Mouse (Mus musculus): ENCODE measurements around the gene Umodl1. TPM values are rescaled to one million over a fixed set of nuclear protein-coding genes. Genes with fewer than 3 reads are reported as not detected.

The Umodl1 gene
- 0.09 TPM in 1 of 2 replicates, not detected in the other for polyA plus RNA-seq (2016; fragmentation: Nextera tagmentation; extraction: Ambion mirVana)

DNA sequence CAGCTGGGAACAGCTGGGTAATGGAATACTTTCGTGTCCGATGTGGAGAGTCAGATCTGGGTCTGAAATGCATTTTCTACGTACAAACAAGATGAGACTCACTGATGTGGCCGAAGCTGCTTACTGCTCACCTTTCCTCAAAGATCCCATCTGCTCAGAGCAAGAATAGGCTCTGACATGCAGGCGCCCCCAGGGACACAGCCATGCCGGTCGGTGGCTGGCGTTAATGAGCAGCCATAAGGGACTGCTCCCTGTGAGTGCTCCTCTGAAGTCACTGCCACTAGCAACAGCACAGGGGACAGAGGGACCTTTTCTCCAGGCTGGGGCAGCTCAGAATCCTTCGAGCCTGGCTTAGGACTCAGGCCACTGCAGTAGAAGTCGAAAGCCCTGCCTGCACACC is at the start of gene Umodl1:
TSS of gene Umodl1 (plus strand) at position 301 of the 400 bp plus-strand sequence.
- peaks cover 7% of the 10 kb centered on the region; the same call in 1 of the 2 replicates for H3K4me1 ChIP-seq
- H3K36me3 ChIP-seq (replicated peaks): no peaks in the 10 kb centered on the region
- no peak within 1 kb of the TSS for H3K27ac ChIP-seq
- no peak within 1 kb of the TSS for H3K4me2 ChIP-seq
- no peaks in the 10 kb centered on the region for H3K9me3 ChIP-seq
- H3K9ac ChIP-seq: no peak within 1 kb of the TSS
- no peaks in the 10 kb centered on the region for H3K27me3 ChIP-seq
- 64% methylated on average over 10 of the region's 10 CpGs for WGBS
- no peak within 1 kb of the TSS for H3K4me3 ChIP-seq (replicated peaks)
- no peak for ATAC-seq (ENCODE audit: low FRiP score)

- no peak overlapping the region for H3K4me2 ChIP-seq
- H3K9ac ChIP-seq: no peak overlapping the region
- no peak overlapping the region for H3K27ac ChIP-seq
- no peaks in the 10 kb centered on the region for H3K4me1 ChIP-seq
- no peaks in the 10 kb centered on the region for H3K36me3 ChIP-seq (replicated peaks)
- peaks cover 22% of the 10 kb centered on the region for H3K27me3 ChIP-seq
- no peak overlapping the region for H3K4me3 ChIP-seq (replicated peaks)
- H3K9me3 ChIP-seq: no peaks in the 10 kb centered on the region
- no peak for ATAC-seq (ENCODE audit: low FRiP score)
- 68% methylated on average over 4 of the region's 4 CpGs for WGBS
Observed at GRCm38 (mm10) chr17:30907577-30907976, 46.9 kb upstream of the Umodl1 start.

DNA sequence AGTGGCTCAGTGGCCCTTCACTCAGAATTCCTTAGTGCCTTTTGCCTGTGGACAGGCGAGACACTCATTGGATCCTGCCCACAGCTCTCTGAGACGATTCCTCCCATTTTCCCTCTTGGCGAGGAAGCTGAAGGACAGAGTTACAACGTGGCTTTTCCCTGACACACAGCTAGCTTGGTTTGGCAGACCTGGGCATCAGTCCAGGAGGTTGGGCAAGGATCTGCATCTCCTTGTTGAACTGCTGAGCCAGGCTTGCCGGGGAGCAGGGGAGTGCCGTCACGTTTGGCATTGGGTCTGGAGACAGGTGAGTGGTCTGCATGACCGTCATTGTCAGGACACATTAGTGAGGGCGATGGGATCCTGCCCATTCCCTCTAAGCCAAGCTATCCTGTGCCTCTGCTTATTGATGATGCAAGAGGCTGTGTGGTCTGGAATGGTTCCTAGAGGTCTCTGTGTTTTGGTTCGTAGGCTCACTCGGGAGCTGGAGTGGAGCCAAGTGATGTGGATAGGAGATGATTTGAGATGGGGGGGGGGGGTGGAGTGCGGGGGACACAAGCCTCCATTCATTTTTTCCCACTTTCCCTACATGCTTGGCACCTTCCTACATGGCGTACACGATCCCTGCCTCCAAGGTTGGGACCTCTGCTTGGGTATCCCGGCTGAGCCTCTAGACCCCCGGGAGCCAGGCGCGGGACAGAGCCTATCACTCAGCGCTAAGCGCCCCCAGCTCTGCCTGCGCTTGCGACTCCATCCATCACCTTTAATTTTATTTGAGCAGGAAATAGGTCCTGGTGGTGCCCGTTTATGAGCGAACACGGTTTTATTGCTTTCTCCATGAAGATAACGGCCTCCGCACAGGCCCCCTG is 43.3 kb upstream of the Umodl1 start:
- Histone ChIP-seq H3K9me3 (no peaks in the 10 kb centered on the region), H3K4me2 (no peak overlapping the region), H3K4me3 (replicated peaks) (no peak overlapping the region), H3K36me3 (replicated peaks) (no peaks in the 10 kb centered on the region), H3K9ac (no peak overlapping the region), H3K4me1 (no peaks in the 10 kb centered on the region), H3K27me3 (no peaks in the 10 kb centered on the region), H3K27ac (no peak overlapping the region)
- ATAC-seq (ENCODE audit: low FRiP score): no peak
- 86% methylated on average over 27 of the region's 27 CpGs for WGBS

DNA sequence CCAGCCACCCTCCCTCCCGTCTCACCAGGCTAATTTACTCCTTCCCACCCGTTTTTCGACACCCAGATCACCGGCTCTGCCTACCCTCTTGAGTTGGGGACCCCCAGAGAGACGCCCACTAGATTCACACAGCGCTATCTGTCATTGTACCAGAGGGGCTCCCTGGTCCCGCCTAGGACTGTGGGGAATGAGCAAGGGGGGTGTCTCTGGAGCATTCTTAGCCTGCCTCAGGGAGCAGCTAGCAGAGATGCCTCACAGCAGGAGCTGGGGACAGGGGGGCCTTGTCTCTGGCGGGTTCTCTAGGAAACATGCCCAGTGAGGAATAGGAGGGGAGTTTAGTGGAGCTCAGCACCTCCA is 42.7 kb upstream of the Umodl1 start:
- H3K27ac ChIP-seq: no peak overlapping the region
- H3K9ac ChIP-seq: no peak overlapping the region
- WGBS: 58% methylated on average over 8 of the region's 8 CpGs

DNA sequence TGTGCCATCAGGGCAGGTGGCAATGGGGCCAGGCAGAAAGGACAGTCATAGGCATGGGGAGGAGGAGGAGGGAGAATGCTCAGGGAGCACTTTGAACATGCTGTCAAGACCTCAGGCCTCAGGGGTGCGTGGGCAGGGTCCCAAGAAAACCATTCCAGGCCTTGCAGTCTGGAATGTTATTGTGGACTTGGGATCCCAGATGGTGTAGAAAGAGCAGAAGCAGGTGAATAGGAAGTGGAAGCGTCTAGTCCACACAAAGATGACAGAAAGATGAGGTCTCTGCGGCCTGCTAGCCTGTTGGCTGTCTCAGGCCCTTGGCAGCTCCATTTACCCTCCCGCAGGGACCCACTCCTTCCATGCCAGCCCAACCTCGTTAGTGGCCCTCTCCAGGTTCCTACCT is 41.9 kb upstream of the Umodl1 start:
- 74% methylated on average over 5 of the region's 5 CpGs for WGBS
- no peak for ATAC-seq (ENCODE audit: low FRiP score)
- no peaks in the 10 kb centered on the region for H3K36me3 ChIP-seq (replicated peaks)

More for the DNA sequence above, 42.7 kb upstream of the Umodl1 start:
- Histone ChIP-seq H3K4me3 (replicated peaks) (no peak overlapping the region), H3K4me1 (no peaks in the 10 kb centered on the region), H3K4me2 (no peak overlapping the region), H3K36me3 (replicated peaks) (no peaks in the 10 kb centered on the region), H3K9me3 (no peaks in the 10 kb centered on the region), H3K27me3 (no peaks in the 10 kb centered on the region)
- ATAC-seq (ENCODE audit: low FRiP score): no peak

GRCm38 (mm10) chr17:30914264-30914663 is 40.2 kb upstream of the Umodl1 start:
- Histone ChIP-seq H3K4me2 (no peak overlapping the region), H3K9me3 (no peaks in the 10 kb centered on the region), H3K9ac (no peak overlapping the region), H3K27ac (no peak overlapping the region), H3K27me3 (no peaks in the 10 kb centered on the region), H3K36me3 (replicated peaks) (no peaks in the 10 kb centered on the region), H3K4me1 (no peaks in the 10 kb centered on the region), H3K4me3 (replicated peaks) (no peak overlapping the region)
- no peak for ATAC-seq (ENCODE audit: low FRiP score)

More for the DNA sequence above, 41.9 kb upstream of the Umodl1 start:
- Histone ChIP-seq H3K9me3 (no peaks in the 10 kb centered on the region), H3K9ac (no peak overlapping the region), H3K27ac (no peak overlapping the region), H3K4me1 (no peaks in the 10 kb centered on the region), H3K27me3 (no peaks in the 10 kb centered on the region), H3K4me2 (no peak overlapping the region), H3K4me3 (replicated peaks) (no peak overlapping the region)

DNA sequence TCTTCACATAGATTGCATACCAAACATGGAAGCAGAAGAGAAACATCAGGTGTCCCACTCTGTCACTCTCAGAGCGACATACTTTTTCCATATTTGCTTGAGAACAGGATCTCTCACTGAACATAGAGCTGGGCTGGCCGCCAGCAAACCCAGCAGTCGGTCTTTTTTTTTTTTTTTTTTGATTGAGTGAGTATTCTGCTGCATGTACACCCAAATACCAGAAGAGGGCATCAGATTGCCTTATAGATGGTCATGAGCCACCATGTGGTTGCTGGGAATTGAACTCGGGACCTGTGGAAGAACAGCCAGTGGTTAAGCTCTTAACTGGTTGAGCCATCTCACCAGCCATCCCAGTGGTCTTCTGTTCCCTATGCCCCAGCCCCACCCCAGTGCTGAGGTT is 30.9 kb upstream of the Umodl1 start:
- no peaks in the 10 kb centered on the region for H3K9me3 ChIP-seq
- ATAC-seq (ENCODE audit: low FRiP score): no peak
- H3K4me2 ChIP-seq: no peak overlapping the region
- no peaks in the 10 kb centered on the region for H3K36me3 ChIP-seq (replicated peaks)
- H3K27ac ChIP-seq: no peak overlapping the region
- no peaks in the 10 kb centered on the region for H3K27me3 ChIP-seq
- 80% methylated on average over 4 of the region's 4 CpGs for WGBS
- H3K9ac ChIP-seq: no peak overlapping the region
- no peak overlapping the region for H3K4me3 ChIP-seq (replicated peaks)
- H3K4me1 ChIP-seq: no peaks in the 10 kb centered on the region

DNA sequence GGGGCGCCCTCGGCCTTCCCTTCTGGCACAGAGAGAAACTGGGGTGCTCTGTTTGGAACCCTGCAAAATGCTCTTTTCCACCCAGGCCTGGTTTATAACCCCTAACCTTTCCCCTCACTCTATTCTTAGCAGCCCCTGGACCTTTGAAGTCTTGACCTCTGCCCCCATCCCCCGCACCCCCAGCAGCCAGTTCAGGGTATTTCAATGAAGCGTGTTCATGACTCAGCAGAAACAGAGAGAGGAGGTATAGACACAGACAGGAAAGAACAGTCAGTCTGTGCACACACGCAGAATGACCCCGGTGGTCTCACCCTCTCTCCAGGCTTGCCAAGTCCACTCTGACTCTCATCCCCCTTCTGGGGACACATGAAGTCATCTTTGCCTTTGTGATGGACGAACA is 23.6 kb upstream of the Umodl1 start:
- Histone ChIP-seq H3K36me3 (replicated peaks) (no peaks in the 10 kb centered on the region), H3K27ac (no peak overlapping the region), H3K4me1 (no peaks in the 10 kb centered on the region), H3K9me3 (no peaks in the 10 kb centered on the region), H3K27me3 (peaks cover 4% of the 10 kb centered on the region; the same call in 1 of the 2 replicates), H3K4me2 (no peak overlapping the region), H3K9ac (no peak overlapping the region), H3K4me3 (replicated peaks) (no peak overlapping the region)
- ATAC-seq (ENCODE audit: low FRiP score): no peak
- 81% methylated on average over 7 of the region's 7 CpGs for WGBS

DNA sequence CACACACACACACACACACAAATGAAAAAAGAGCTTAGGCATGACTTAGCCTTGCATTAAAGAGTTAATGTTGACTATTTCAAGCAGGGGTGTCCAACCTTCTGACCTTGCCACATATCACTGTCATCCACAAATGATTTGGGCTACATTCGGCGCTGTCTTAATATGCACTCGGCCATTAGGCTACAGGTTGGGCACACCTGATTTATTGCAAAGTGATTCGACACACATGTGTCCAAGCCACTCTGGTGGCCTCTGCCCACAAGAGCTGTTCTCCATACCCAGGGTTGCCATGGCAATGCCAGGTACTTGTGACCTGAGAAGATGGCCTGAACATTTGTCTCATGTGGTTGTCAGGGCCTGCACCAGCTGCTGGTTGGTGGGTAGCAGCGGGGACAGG is 21.6 kb upstream of the Umodl1 start:
- ATAC-seq (ENCODE audit: low FRiP score): no peak
- Histone ChIP-seq H3K27ac (no peak overlapping the region), H3K4me2 (no peak overlapping the region), H3K9me3 (no peaks in the 10 kb centered on the region), H3K27me3 (peaks cover 4% of the 10 kb centered on the region; the same call in 1 of the 2 replicates), H3K4me1 (no peaks in the 10 kb centered on the region), H3K9ac (no peak overlapping the region), H3K36me3 (replicated peaks) (no peaks in the 10 kb centered on the region), H3K4me3 (replicated peaks) (no peak overlapping the region)
- 91% methylated on average over 5 of the region's 5 CpGs for WGBS

- ATAC-seq (ENCODE audit: low FRiP score): no peak
- Histone ChIP-seq H3K4me3 (replicated peaks) (no peak overlapping the region), H3K9me3 (no peaks in the 10 kb centered on the region), H3K27me3 (peaks cover 4% of the 10 kb centered on the region; the same call in 1 of the 2 replicates), H3K9ac (no peak overlapping the region), H3K36me3 (replicated peaks) (no peaks in the 10 kb centered on the region), H3K27ac (no peak overlapping the region), H3K4me2 (no peak overlapping the region), H3K4me1 (no peaks in the 10 kb centered on the region)
- 43% methylated on average over 5 of the region's 5 CpGs for WGBS
Observed at GRCm38 (mm10) chr17:30935301-30935700, 19.1 kb upstream of the Umodl1 start.

- WGBS: 59% methylated on average over 9 of the region's 9 CpGs
Observed at GRCm38 (mm10) chr17:30938554-30938953, 15.9 kb upstream of the Umodl1 start.

DNA sequence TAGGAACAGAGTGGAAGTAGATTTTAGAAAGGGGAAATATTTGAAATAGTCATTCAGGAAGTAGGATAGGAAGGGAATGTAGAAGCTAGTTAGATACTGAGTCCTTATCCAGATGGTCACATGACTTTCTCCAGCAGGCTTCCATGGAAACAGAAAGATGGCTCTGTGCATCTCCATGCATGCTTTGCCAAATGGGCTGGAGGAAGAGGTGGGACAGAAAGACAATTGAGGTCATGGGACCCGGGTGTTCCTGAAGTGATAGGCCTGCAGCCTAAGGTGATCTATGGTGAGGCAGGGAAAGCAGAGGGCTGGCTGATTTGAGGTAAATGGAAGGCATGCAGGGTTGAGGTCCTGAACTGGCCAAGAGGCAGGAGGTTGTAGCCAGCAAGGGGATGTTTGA is 6.1 kb upstream of the Umodl1 start:
- Histone ChIP-seq H3K9me3 (no peaks in the 10 kb centered on the region), H3K9ac (no peak overlapping the region), H3K27me3 (no peaks in the 10 kb centered on the region), H3K4me2 (no peak overlapping the region), H3K27ac (no peak overlapping the region), H3K4me1 (0 out of 2 replicates have a peak, but pooled peaks cover 2% of the 10 kb centered on the region), H3K36me3 (replicated peaks) (no peaks in the 10 kb centered on the region), H3K4me3 (replicated peaks) (no peak overlapping the region)
- 82% methylated on average over 1 of the region's 1 CpGs for WGBS
- ATAC-seq (ENCODE audit: low FRiP score): no peak

More at GRCm38 (mm10) chr17:30938554-30938953, 15.9 kb upstream of the Umodl1 start:
- Histone ChIP-seq H3K4me3 (replicated peaks) (no peak overlapping the region), H3K27ac (no peak overlapping the region), H3K9me3 (no peaks in the 10 kb centered on the region), H3K4me1 (no peaks in the 10 kb centered on the region), H3K27me3 (peaks cover 4% of the 10 kb centered on the region; the same call in 1 of the 2 replicates), H3K9ac (no peak overlapping the region), H3K36me3 (replicated peaks) (no peaks in the 10 kb centered on the region), H3K4me2 (no peak overlapping the region)
- ATAC-seq (ENCODE audit: low FRiP score): no peak

GRCm38 (mm10) chr17:30950780-30951179 is 3.7 kb upstream of the Umodl1 start:
- no peaks in the 10 kb centered on the region for H3K36me3 ChIP-seq (replicated peaks)
- H3K4me1 ChIP-seq: peaks cover 8% of the 10 kb centered on the region; the same call in 1 of the 2 replicates
- no peak overlapping the region for H3K9ac ChIP-seq
- WGBS: 9% methylated on average over 7 of the region's 7 CpGs
- H3K4me3 ChIP-seq (replicated peaks): no peak overlapping the region
- H3K27ac ChIP-seq: no peak overlapping the region
- H3K27me3 ChIP-seq: no peaks in the 10 kb centered on the region
- H3K4me2 ChIP-seq: no peak overlapping the region
- no peaks in the 10 kb centered on the region for H3K9me3 ChIP-seq
- no peak for ATAC-seq (ENCODE audit: low FRiP score)
